Mouse (Mus musculus): Measurements from ENCODE around the gene Pik3r1.

- TF ChIP-seq GATA1 (IDR thresholded peaks at IDR 0.05; ENCODE audit: borderline replicate concordance, low read length) (no peak), FLI1 (IDR thresholded peaks at IDR 0.05; ENCODE audit: low read length) (no peak)
Measured at GRCm38 (mm10) chr13:101811882-101812281, 43.9 kb upstream of the Pik3r1 start.

Measured in megakaryocyte, embryonic 14.5 days (primary cell).